Mouse (Mus musculus): Measurements from ENCODE around the gene Prss34. TPM values are rescaled to one million over a fixed set of nuclear protein-coding genes. Genes with fewer than 3 reads are reported as not detected.

Gene Prss34
- polyA plus RNA-seq (2016; fragmentation: Nextera tagmentation; extraction: Ambion mirVana): not detected in 2 replicates

GRCm38 (mm10) chr17:25298094-25298493 is at the start of gene Prss34:
Gene Prss34 (plus strand): TSS chr17:25298394.
- Histone ChIP-seq H3K4me1 (no peaks in the 10 kb centered on the region), H3K27me3 (ENCODE audit: insufficient read depth, poor library complexity, severe bottlenecking) (peaks cover 35% of the 10 kb centered on the region), H3K36me3 (no peaks in the 10 kb centered on the region), H3K27ac (no peak within 1 kb of the TSS), H3K4me3 (no peak within 1 kb of the TSS), H3K9me3 (no peaks in the 10 kb centered on the region)
- WGBS: 74% methylated on average over 5 of the region's 5 CpGs
- DNase-seq (ENCODE audit: low spot score): no peak

- H3K9me3 ChIP-seq: no peaks in the 10 kb centered on the region
- no peak overlapping the region for H3K4me3 ChIP-seq
- H3K27me3 ChIP-seq (ENCODE audit: insufficient read depth, poor library complexity, severe bottlenecking): peaks cover 89% of the 10 kb centered on the region
- no peak overlapping the region for H3K27ac ChIP-seq
- no peak for DNase-seq (ENCODE audit: low spot score)
- 80% methylated on average over 8 of the region's 8 CpGs for WGBS
- peaks cover 4% of the 10 kb centered on the region; the same call in 1 of the 2 replicates for H3K36me3 ChIP-seq
- H3K4me1 ChIP-seq: peaks cover 7% of the 10 kb centered on the region
Measured at GRCm38 (mm10) chr17:25250181-25250835, 47.9 kb upstream of the Prss34 start.

- Histone ChIP-seq H3K4me3 (no peak overlapping the region), H3K36me3 (no peaks in the 10 kb centered on the region), H3K27me3 (ENCODE audit: insufficient read depth, poor library complexity, severe bottlenecking) (peaks cover 93% of the 10 kb centered on the region), H3K27ac (no peak overlapping the region), H3K9me3 (no peaks in the 10 kb centered on the region), H3K4me1 (peaks cover 21% of the 10 kb centered on the region)
- DNase-seq (ENCODE audit: low spot score): no peak
- WGBS: 41% methylated on average over 3 of the region's 3 CpGs
Measured at GRCm38 (mm10) chr17:25252643-25253042, 45.6 kb upstream of the Prss34 start.

GRCm38 (mm10) chr17:25253760-25254159 is 44.4 kb upstream of the Prss34 start:
- peaks cover 83% of the 10 kb centered on the region for H3K27me3 ChIP-seq (ENCODE audit: insufficient read depth, poor library complexity, severe bottlenecking)
- no peak for DNase-seq (ENCODE audit: low spot score)
- 42% methylated on average over 10 of the region's 10 CpGs for WGBS

GRCm38 (mm10) chr17:25255110-25255509 is 43.1 kb upstream of the Prss34 start:
- H3K4me3 ChIP-seq: 0 out of 2 replicates have a peak overlapping the region, but pooled peaks have one; percentile 61
- H3K27ac ChIP-seq: peak overlapping the region; percentile 59; the same call in 1 of the 2 replicates
- H3K36me3 ChIP-seq: peaks cover 20% of the 10 kb centered on the region
- WGBS: 48% methylated on average over 2 of the region's 2 CpGs
- peaks cover 75% of the 10 kb centered on the region for H3K27me3 ChIP-seq (ENCODE audit: insufficient read depth, poor library complexity, severe bottlenecking)
- peaks cover 21% of the 10 kb centered on the region for H3K4me1 ChIP-seq
- DNase-seq (ENCODE audit: low spot score): no peak
- no peaks in the 10 kb centered on the region for H3K9me3 ChIP-seq

More at GRCm38 (mm10) chr17:25253760-25254159, 44.4 kb upstream of the Prss34 start:
- Histone ChIP-seq H3K27ac (no peak overlapping the region), H3K9me3 (no peaks in the 10 kb centered on the region), H3K4me3 (no peak overlapping the region), H3K36me3 (peaks cover 7% of the 10 kb centered on the region; the same call in 1 of the 2 replicates), H3K4me1 (peaks cover 21% of the 10 kb centered on the region)

GRCm38 (mm10) chr17:25256140-25256754 is 41.9 kb upstream of the Prss34 start, which contains the start of gene Baiap3:
Gene Baiap3 (minus strand): TSS chr17:25256364.
- peaks cover 21% of the 10 kb centered on the region for H3K4me1 ChIP-seq
- no peaks in the 10 kb centered on the region for H3K9me3 ChIP-seq
- H3K4me3 ChIP-seq: peak within 1 kb of the TSS; percentile 61
- 3% methylated on average over 35 of the region's 35 CpGs for WGBS
- peaks cover 25% of the 10 kb centered on the region for H3K36me3 ChIP-seq
- peaks cover 64% of the 10 kb centered on the region for H3K27me3 ChIP-seq (ENCODE audit: insufficient read depth, poor library complexity, severe bottlenecking)
- no peak for DNase-seq (ENCODE audit: low spot score)
- peak within 1 kb of the TSS; percentile 59 for H3K27ac ChIP-seq

- H3K4me3 ChIP-seq: no peak overlapping the region
- DNase-seq (ENCODE audit: low spot score): no peak
- 54% methylated on average over 6 of the region's 6 CpGs for WGBS
- no peaks in the 10 kb centered on the region for H3K9me3 ChIP-seq
- peaks cover 21% of the 10 kb centered on the region for H3K4me1 ChIP-seq
- H3K27me3 ChIP-seq (ENCODE audit: insufficient read depth, poor library complexity, severe bottlenecking): peaks cover 48% of the 10 kb centered on the region
- no peak overlapping the region for H3K27ac ChIP-seq
- peaks cover 31% of the 10 kb centered on the region for H3K36me3 ChIP-seq
Measured at GRCm38 (mm10) chr17:25257804-25258261, 40.4 kb upstream of the Prss34 start.

GRCm38 (mm10) chr17:25264453-25264852 is 33.7 kb upstream of the Prss34 start:
- no peak overlapping the region for H3K4me3 ChIP-seq
- peaks cover under 1% of the 10 kb centered on the region; the same call in 1 of the 2 replicates for H3K4me1 ChIP-seq
- WGBS: 68% methylated on average over 3 of the region's 3 CpGs
- H3K27me3 ChIP-seq (ENCODE audit: insufficient read depth, poor library complexity, severe bottlenecking): no peaks in the 10 kb centered on the region
- peaks cover 84% of the 10 kb centered on the region for H3K36me3 ChIP-seq
- H3K9me3 ChIP-seq: no peaks in the 10 kb centered on the region
- DNase-seq (ENCODE audit: low spot score): no peak
- H3K27ac ChIP-seq: no peak overlapping the region

GRCm38 (mm10) chr17:25270795-25271335 is 27.3 kb upstream of the Prss34 start:
- H3K9me3 ChIP-seq: no peaks in the 10 kb centered on the region
- peak overlapping the region; percentile 98 for H3K4me3 ChIP-seq
- DNase-seq (ENCODE audit: low spot score): no peak
- WGBS: 72% methylated on average over 2 of the region's 2 CpGs
- no peak overlapping the region for H3K27ac ChIP-seq
- H3K27me3 ChIP-seq (ENCODE audit: insufficient read depth, poor library complexity, severe bottlenecking): no peaks in the 10 kb centered on the region
- H3K4me1 ChIP-seq: peaks cover 31% of the 10 kb centered on the region
- H3K36me3 ChIP-seq: peaks cover 45% of the 10 kb centered on the region

GRCm38 (mm10) chr17:25272326-25272725 is 25.9 kb upstream of the Prss34 start:
- H3K9me3 ChIP-seq: no peaks in the 10 kb centered on the region
- peak overlapping the region; percentile 98 for H3K4me3 ChIP-seq
- peak overlapping the region; percentile 100 for H3K27ac ChIP-seq
- no peak for DNase-seq (ENCODE audit: low spot score)
- peaks cover 30% of the 10 kb centered on the region for H3K36me3 ChIP-seq
- no peaks in the 10 kb centered on the region for H3K27me3 ChIP-seq (ENCODE audit: insufficient read depth, poor library complexity, severe bottlenecking)
- under 1% methylated on average over 10 of the region's 10 CpGs for WGBS
- peaks cover 31% of the 10 kb centered on the region for H3K4me1 ChIP-seq

GRCm38 (mm10) chr17:25272951-25273705 is 25.1 kb upstream of the Prss34 start:
- Histone ChIP-seq H3K27me3 (ENCODE audit: insufficient read depth, poor library complexity, severe bottlenecking) (no peaks in the 10 kb centered on the region), H3K36me3 (peaks cover 22% of the 10 kb centered on the region), H3K27ac (peak overlapping the region; percentile 100), H3K9me3 (no peaks in the 10 kb centered on the region), H3K4me1 (peaks cover 31% of the 10 kb centered on the region), H3K4me3 (peak overlapping the region; percentile 98)
- 0% methylated on average over 90 of the region's 92 CpGs for WGBS
- DNase-seq (ENCODE audit: low spot score): peak; percentile 94

GRCm38 (mm10) chr17:25273706-25274501 is 24.3 kb upstream of the Prss34 start:
- Histone ChIP-seq H3K27ac (peak overlapping the region; percentile 100), H3K36me3 (peaks cover 15% of the 10 kb centered on the region), H3K27me3 (ENCODE audit: insufficient read depth, poor library complexity, severe bottlenecking) (no peaks in the 10 kb centered on the region), H3K4me1 (peaks cover 31% of the 10 kb centered on the region), H3K4me3 (peak overlapping the region; percentile 98), H3K9me3 (no peaks in the 10 kb centered on the region)
- DNase-seq (ENCODE audit: low spot score): peak; percentile 96
- WGBS: under 1% methylated on average over 40 of the region's 45 CpGs

All from heart, embryonic 10.5 days (tissue).